Mouse (Mus musculus): Measurements from ENCODE around the gene Nid1. TPM values are rescaled to one million over a fixed set of nuclear protein-coding genes. Genes with fewer than 3 reads are reported as not detected.

The Nid1 gene
- polyA plus RNA-seq, 1 experiment from 2014 or later: 135 TPM

DNA sequence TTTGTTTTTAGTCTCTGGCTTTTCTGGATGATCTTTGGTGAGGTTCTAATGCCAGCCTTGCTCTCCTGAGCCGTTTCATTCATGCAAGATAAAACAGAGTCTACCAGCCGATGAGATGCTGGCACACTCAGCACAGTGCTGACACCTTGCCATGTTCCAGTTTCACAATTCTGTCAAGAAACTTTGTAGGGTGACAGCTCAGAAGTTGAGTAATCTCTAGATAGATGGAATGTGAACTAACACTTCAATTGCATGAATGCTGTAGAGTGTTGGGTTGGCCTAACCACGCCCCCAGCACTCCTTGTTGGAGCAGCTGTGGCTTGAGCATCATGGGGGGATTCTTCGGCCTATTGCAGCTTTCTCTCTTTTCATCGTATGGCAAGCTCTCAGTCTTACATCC lies 69.2 kb downstream of the Nid1 start:
- no peak overlapping the region for H3K9ac ChIP-seq (replicated peaks; ENCODE audit: low read length)
- H3K27me3 ChIP-seq (ENCODE audit: insufficient read depth, low read length): no peaks in the 10 kb centered on the region
- H3K36me3 ChIP-seq (ENCODE audit: insufficient read depth, low read length): peaks cover 30% of the 10 kb centered on the region
- H3K9me3 ChIP-seq (ENCODE audit: low read length): no peaks in the 10 kb centered on the region
- WGBS: 94% methylated on average over 5 of the region's 5 CpGs
- H3K4me2 ChIP-seq (replicated peaks; ENCODE audit: low read depth, low read length): no peak overlapping the region
- H3K4me3 ChIP-seq (ENCODE audit: low read length): no peak overlapping the region
- ATAC-seq (ENCODE audit: low FRiP score, low TSS enrichment): no peak
- no peak overlapping the region for H3K27ac ChIP-seq (ENCODE audit: low read length)
- H3K4me1 ChIP-seq (ENCODE audit: insufficient read depth, low read length): peaks cover 19% of the 10 kb centered on the region; the same call in 1 of the 2 replicates

DNA sequence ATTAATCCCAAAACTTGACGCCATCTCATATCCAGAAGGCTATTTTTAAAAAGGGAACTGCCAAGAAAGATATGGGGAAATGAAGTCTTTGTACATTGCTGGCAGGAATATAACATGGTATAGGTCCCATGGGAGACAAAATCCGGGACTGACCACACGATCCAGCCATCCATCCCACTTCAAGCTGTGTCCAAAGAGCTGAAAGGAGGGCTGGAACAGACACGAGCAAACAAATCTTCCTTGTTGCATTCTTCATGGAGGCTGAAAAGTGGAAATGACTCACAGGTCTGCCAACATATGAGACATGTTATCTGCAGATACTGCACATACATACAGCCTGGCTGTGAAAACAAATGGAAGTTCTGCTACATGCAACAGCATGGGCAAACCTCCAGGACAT lies 77.5 kb downstream of the Nid1 start:
- Histone ChIP-seq H3K4me1 (ENCODE audit: insufficient read depth, low read length) (0 out of 2 replicates have a peak, but pooled peaks cover 5% of the 10 kb centered on the region), H3K9me3 (ENCODE audit: low read length) (no peaks in the 10 kb centered on the region), H3K27me3 (ENCODE audit: insufficient read depth, low read length) (no peaks in the 10 kb centered on the region), H3K4me3 (ENCODE audit: low read length) (no peak overlapping the region), H3K27ac (ENCODE audit: low read length) (no peak overlapping the region), H3K9ac (replicated peaks; ENCODE audit: low read length) (no peak overlapping the region), H3K36me3 (ENCODE audit: insufficient read depth, low read length) (peaks cover 7% of the 10 kb centered on the region; the same call in 1 of the 2 replicates), H3K4me2 (replicated peaks; ENCODE audit: low read depth, low read length) (no peak overlapping the region)
- ATAC-seq (ENCODE audit: low FRiP score, low TSS enrichment): no peak
- 60% methylated on average over 4 of the region's 4 CpGs for WGBS

DNA sequence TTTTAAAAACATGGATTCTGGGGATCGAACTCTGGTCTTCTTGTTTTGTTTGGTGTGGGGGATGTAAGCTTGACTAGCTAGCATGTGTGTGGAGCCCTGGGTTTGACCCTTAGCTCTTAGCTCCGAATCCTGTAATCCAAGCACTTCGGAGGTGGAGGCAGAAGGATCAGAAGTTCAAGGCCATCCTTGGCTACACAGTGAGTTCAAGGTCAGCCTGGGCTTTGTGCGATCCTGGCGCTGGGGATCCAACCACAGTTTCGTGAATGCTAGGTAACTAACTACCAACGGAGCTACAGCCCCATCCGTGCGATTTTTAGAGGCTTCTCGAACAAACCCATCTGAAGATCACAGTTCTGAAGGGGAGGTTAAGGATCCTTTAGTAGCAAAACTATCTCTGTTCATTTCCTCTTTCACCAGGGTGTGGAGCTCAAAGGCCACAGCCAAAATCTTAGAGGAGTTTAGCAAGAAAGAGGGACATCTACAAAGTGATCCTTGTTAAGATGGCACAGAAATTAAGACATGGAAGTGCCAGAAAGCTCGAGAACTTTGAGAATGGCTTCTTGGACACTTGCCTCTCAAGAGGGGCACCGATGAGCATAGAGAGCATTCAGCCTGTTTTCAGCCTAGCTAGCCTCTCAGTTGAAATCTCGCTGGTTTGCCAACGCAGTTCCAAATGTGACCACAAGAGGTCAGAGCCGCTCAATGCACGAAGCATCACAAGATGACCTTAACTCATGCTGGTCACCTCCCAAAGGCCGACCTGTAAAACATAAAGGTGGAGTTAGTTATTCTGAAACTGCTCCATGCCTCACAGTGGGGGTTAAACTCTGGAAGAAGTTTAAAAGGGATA lies 79.2 kb downstream of the Nid1 start:
- Histone ChIP-seq H3K4me1 (ENCODE audit: insufficient read depth, low read length) (0 out of 2 replicates have a peak, but pooled peaks cover 5% of the 10 kb centered on the region), H3K4me2 (replicated peaks; ENCODE audit: low read depth, low read length) (peak overlapping the region; percentile 31; the same call in 1 of the 2 replicates), H3K27ac (ENCODE audit: low read length) (no peak overlapping the region), H3K36me3 (ENCODE audit: insufficient read depth, low read length) (no peaks in the 10 kb centered on the region), H3K4me3 (ENCODE audit: low read length) (no peak overlapping the region), H3K9ac (replicated peaks; ENCODE audit: low read length) (no peak overlapping the region; the same call in 1 of the 2 replicates), H3K9me3 (ENCODE audit: low read length) (no peaks in the 10 kb centered on the region), H3K27me3 (ENCODE audit: insufficient read depth, low read length) (no peaks in the 10 kb centered on the region)
- ATAC-seq (ENCODE audit: low FRiP score, low TSS enrichment): peak; percentile 39; the same call in 1 of the 2 replicates
- 40% methylated on average over 17 of the region's 17 CpGs for WGBS

DNA sequence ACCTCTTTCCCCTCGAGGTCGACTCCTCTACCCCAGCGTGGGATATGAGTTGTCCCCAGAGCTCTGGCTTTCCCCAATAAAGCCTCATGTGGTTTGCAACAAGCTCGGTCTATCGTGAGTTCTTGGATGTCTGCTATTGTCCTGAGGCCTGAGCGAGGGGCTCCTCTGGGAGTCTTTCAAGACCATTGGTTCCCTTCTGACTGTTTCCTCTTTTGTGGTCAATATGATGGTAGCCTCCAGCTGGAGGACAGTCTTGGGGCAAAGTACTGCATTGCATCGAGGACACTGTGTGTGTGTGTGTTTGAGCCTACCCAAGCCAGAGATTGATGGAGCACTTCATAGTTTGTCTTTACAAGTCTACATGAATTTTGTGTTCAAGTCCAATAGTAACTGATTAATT lies 80.8 kb downstream of the Nid1 start:
- Histone ChIP-seq H3K4me2 (replicated peaks; ENCODE audit: low read depth, low read length) (no peak overlapping the region), H3K27me3 (ENCODE audit: insufficient read depth, low read length) (no peaks in the 10 kb centered on the region), H3K9me3 (ENCODE audit: low read length) (no peaks in the 10 kb centered on the region), H3K4me3 (ENCODE audit: low read length) (no peak overlapping the region), H3K4me1 (ENCODE audit: insufficient read depth, low read length) (0 out of 2 replicates have a peak, but pooled peaks cover 5% of the 10 kb centered on the region), H3K9ac (replicated peaks; ENCODE audit: low read length) (no peak overlapping the region), H3K27ac (ENCODE audit: low read length) (no peak overlapping the region), H3K36me3 (ENCODE audit: insufficient read depth, low read length) (no peaks in the 10 kb centered on the region)
- 82% methylated on average over 7 of the region's 7 CpGs for WGBS
- no peak for ATAC-seq (ENCODE audit: low FRiP score, low TSS enrichment)

DNA sequence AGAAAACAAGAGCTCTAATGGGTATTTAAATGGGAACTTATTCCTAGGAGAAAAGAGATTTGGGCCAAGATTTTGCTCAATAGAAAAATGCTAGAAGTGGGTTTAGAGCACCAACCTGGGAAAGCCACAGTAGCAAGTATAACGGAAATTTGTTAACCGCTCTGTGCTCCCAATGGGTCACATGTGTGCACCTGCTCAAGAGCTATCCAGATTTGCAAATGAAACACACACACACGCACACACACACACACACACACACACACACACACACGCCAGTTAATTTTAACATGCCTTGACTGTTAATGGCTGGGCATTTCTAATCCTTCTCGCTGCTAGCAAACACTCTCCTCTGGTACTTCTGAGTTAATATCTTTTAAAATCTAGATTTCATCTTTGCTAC lies 83.1 kb downstream of the Nid1 start:
- Histone ChIP-seq H3K4me3 (ENCODE audit: low read length) (no peak overlapping the region), H3K4me2 (replicated peaks; ENCODE audit: low read depth, low read length) (no peak overlapping the region), H3K27me3 (ENCODE audit: insufficient read depth, low read length) (no peaks in the 10 kb centered on the region), H3K9me3 (ENCODE audit: low read length) (no peaks in the 10 kb centered on the region), H3K27ac (ENCODE audit: low read length) (no peak overlapping the region), H3K36me3 (ENCODE audit: insufficient read depth, low read length) (no peaks in the 10 kb centered on the region), H3K9ac (replicated peaks; ENCODE audit: low read length) (no peak overlapping the region), H3K4me1 (ENCODE audit: insufficient read depth, low read length) (peaks cover 13% of the 10 kb centered on the region; the same call in 1 of the 2 replicates)
- WGBS: 87% methylated on average over 5 of the region's 5 CpGs
- no peak for ATAC-seq (ENCODE audit: low FRiP score, low TSS enrichment)

DNA sequence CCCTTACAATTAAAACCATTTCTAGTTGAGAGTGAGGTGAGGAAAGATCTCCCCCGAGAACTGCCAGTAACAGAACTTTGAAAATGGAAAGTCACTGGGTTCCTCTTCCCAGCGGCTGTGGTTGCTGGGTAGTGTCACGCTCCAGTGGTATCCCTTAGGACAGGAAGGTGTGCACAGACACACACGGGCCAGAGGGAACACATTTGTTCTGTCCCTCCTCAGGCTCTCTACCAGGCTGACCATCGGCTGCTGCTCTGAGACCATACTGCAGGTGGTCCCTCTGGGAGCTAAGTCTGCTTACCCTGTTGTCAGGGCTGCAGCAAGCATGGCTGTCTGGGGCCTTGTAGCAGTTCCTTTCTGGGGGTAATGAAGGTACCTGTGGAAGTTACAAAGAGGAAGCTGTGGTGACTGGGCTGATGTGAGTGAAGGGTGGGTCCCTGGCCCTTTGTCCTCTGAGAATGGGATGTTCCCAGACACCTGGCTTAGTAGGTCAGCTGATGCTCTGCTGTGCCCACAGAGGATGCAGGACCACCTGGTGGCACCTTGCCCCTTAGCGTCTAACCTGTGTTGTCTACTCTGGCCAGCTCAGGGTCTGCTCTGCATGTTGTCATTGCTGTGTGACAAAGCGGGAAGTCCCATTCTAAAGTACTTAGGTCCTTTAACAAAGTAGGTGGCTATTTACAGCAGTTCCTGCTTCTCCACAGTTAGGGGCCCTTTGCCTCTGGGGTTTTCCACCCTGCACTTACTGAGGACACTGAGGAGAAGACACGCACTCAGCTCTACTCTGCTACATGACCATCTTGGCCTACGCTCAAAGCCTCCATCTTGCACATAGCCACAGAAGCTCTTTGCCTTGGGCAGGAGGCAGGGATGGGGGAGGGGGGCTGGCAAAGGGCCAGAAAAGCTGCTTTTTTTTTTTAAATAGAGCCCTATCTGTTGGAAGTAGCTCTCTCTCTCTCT lies 86.6 kb downstream of the Nid1 start:
- Histone ChIP-seq H3K9ac (replicated peaks; ENCODE audit: low read length) (no peak overlapping the region), H3K27ac (ENCODE audit: low read length) (no peak overlapping the region), H3K9me3 (ENCODE audit: low read length) (no peaks in the 10 kb centered on the region), H3K27me3 (ENCODE audit: insufficient read depth, low read length) (no peaks in the 10 kb centered on the region), H3K4me3 (ENCODE audit: low read length) (no peak overlapping the region), H3K4me1 (ENCODE audit: insufficient read depth, low read length) (peaks cover 11% of the 10 kb centered on the region; the same call in 1 of the 2 replicates), H3K36me3 (ENCODE audit: insufficient read depth, low read length) (no peaks in the 10 kb centered on the region), H3K4me2 (replicated peaks; ENCODE audit: low read depth, low read length) (no peak overlapping the region)
- WGBS: 75% methylated on average over 9 of the region's 9 CpGs
- ATAC-seq (ENCODE audit: low FRiP score, low TSS enrichment): peak; percentile 73; the same call in 1 of the 2 replicates

DNA sequence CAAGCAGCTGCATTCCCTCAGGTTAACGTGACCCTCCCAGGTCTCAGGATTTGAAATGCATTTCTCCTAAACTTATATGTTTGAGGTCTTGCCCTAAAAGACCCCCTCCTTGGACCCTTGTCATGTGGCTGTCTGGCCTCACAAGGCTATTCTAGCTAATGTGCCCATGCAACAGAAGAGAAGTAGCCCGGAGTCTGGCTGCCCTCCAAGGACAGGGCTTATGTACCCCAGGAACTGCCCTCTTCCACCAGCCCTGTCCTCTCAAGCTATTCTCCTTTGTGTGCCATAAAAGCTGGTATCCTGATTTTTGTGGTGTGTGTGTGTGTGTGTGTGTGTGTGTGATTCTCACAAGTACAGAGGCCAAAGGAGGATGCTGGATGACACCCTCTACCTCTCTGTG lies 87.9 kb downstream of the Nid1 start:
- no peak overlapping the region for H3K4me3 ChIP-seq (ENCODE audit: low read length)
- H3K36me3 ChIP-seq (ENCODE audit: insufficient read depth, low read length): no peaks in the 10 kb centered on the region
- H3K27me3 ChIP-seq (ENCODE audit: insufficient read depth, low read length): no peaks in the 10 kb centered on the region
- H3K9me3 ChIP-seq (ENCODE audit: low read length): no peaks in the 10 kb centered on the region
- no peak overlapping the region for H3K4me2 ChIP-seq (replicated peaks; ENCODE audit: low read depth, low read length)
- H3K9ac ChIP-seq (replicated peaks; ENCODE audit: low read length): no peak overlapping the region
- no peak for ATAC-seq (ENCODE audit: low FRiP score, low TSS enrichment)
- H3K4me1 ChIP-seq (ENCODE audit: insufficient read depth, low read length): peaks cover 12% of the 10 kb centered on the region; the same call in 1 of the 2 replicates
- 77% methylated on average over 2 of the region's 2 CpGs for WGBS
- H3K27ac ChIP-seq (ENCODE audit: low read length): no peak overlapping the region

DNA sequence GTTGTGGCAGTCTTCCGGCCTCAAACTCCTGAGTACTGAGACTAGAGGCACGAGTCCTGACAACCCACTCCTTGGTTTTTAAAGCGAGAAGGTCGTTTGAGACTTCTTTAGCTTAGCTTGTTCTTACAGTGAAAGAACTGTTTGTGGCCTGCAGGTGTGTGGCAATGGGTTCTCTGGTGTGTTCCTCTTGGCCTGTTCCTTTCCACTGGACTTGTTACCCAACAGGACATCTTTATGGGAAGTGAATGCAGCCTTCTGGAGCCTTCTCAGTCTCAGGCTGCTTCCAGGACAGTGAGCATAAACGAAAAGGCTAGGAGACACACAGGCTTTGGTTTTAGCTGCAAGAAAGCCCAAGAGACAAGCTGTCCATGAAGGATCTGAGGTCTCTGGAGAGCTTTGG lies 88.5 kb downstream of the Nid1 start:
- Histone ChIP-seq H3K9me3 (ENCODE audit: low read length) (no peaks in the 10 kb centered on the region), H3K36me3 (ENCODE audit: insufficient read depth, low read length) (no peaks in the 10 kb centered on the region)
- WGBS: 86% methylated on average over 5 of the region's 5 CpGs

DNA sequence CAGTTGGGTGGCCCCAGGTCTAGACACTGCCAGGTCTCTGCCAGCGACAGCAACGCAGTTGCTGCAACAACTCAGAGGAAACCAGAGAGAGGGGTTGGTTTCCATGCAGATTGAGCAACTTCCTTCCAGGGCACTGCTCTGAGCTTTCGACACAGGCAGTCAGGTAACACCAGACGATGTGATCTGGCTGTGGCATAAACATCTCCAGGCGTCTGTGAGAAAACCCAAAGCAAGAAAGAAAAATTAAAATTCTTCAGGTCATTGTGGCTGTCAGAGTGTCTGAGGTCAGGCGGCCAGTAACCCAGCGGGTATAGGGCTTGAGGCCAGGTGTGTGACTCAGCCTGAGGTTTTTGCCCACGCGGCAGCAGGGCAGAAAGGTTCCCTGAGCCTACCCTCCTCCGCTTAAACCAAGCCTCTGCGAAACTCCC lies 91.8 kb downstream of the Nid1 start:
- H3K27ac ChIP-seq (ENCODE audit: low read length): no peak overlapping the region
- H3K4me3 ChIP-seq (ENCODE audit: low read length): no peak overlapping the region
- H3K27me3 ChIP-seq (ENCODE audit: insufficient read depth, low read length): no peaks in the 10 kb centered on the region
- no peak for ATAC-seq (ENCODE audit: low FRiP score, low TSS enrichment)
- H3K9me3 ChIP-seq (ENCODE audit: low read length): no peaks in the 10 kb centered on the region
- WGBS: 57% methylated on average over 11 of the region's 11 CpGs
- peaks cover 9% of the 10 kb centered on the region; the same call in 1 of the 2 replicates for H3K4me1 ChIP-seq (ENCODE audit: insufficient read depth, low read length)
- no peaks in the 10 kb centered on the region for H3K36me3 ChIP-seq (ENCODE audit: insufficient read depth, low read length)
- H3K9ac ChIP-seq (replicated peaks; ENCODE audit: low read length): no peak overlapping the region
- no peak overlapping the region for H3K4me2 ChIP-seq (replicated peaks; ENCODE audit: low read depth, low read length)

More for the DNA sequence above, 88.5 kb downstream of the Nid1 start:
- Histone ChIP-seq H3K9ac (replicated peaks; ENCODE audit: low read length) (no peak overlapping the region), H3K4me1 (ENCODE audit: insufficient read depth, low read length) (peaks cover 12% of the 10 kb centered on the region; the same call in 1 of the 2 replicates), H3K27ac (ENCODE audit: low read length) (no peak overlapping the region), H3K4me2 (replicated peaks; ENCODE audit: low read depth, low read length) (no peak overlapping the region), H3K4me3 (ENCODE audit: low read length) (no peak overlapping the region), H3K27me3 (ENCODE audit: insufficient read depth, low read length) (no peaks in the 10 kb centered on the region)
- no peak for ATAC-seq (ENCODE audit: low FRiP score, low TSS enrichment)
